Mouse (Mus musculus) embryonic facial prominence, embryonic 10.5 days (tissue): ENCODE measurements at regions not wholly inside any gene's neighbourhood (a gene's known extent, or its start where the extent isn't known, plus 50 kb on each side); places are given as distances from the start of the nearest gene placed in this dataset.

Experiments
- DNase-seq: peaks from one replicate; pipeline ENCODE4 v3.0.0-alpha.2; 2017; ENCODE audit warnings: low spot score
- H3K27ac ChIP-seq: fragments of 300-500 bp; sonication (generic); replicated peaks from 2 replicates; pipeline ENCODE4 v1.5.1; 2016; ENCODE audit warnings: mild to moderate bottlenecking
- H3K27me3 ChIP-seq: fragments of 300-500 bp; sonication (generic); replicated peaks from 2 replicates; pipeline ENCODE4 v1.6.1; 2016; ENCODE audit warnings: low read depth, mild to moderate bottlenecking; ENCODE audit not compliant: poor library complexity, severe bottlenecking
- H3K36me3 ChIP-seq: fragments of 300-500 bp; sonication (generic); replicated peaks from 2 replicates; pipeline ENCODE4 v1.6.1; 2016; ENCODE audit warnings: mild to moderate bottlenecking, moderate library complexity
- H3K4me1 ChIP-seq: fragments of 300-500 bp; sonication (generic); 2 replicates; pipeline ENCODE4 v1.6.1; 2016
- H3K4me3 ChIP-seq: fragments of 300-500 bp; sonication (generic); 2 replicates; pipeline ENCODE4 v1.5.1; 2016; ENCODE audit warnings: mild to moderate bottlenecking, moderate library complexity
- H3K9me3 ChIP-seq: fragments of 300-500 bp; sonication (generic); 2 replicates; pipeline ENCODE4 v1.6.1; 2016; ENCODE audit warnings: mild to moderate bottlenecking
- WGBS: fragments of 180-500 bp; shearing (Covaris S2); methylation state at CpG from one replicate; pipeline ENCODE4 v1.1.7; 2016; 5-methylcytosine and 5-hydroxymethylcytosine counted together

- Histone ChIP-seq H3K27ac (no peak overlapping the region), H3K27me3 (no peaks in the 10 kb centered on the region), H3K4me3 (no peak overlapping the region), H3K36me3 (no peaks in the 10 kb centered on the region), H3K9me3 (no peaks in the 10 kb centered on the region), H3K4me1 (peaks cover 5% of the 10 kb centered on the region)
- 77% methylated on average over 4 of the region's 4 CpGs for WGBS
- DNase-seq, result no peak
Observed at GRCm38 (mm10) chr11:79881812-79882211, 80.4 kb downstream of the Utp6 start.

GRCm38 (mm10) chr11:79878091-79878490 lies 84.1 kb downstream of the Utp6 start:
- WGBS, result 85% methylated on average over 7 of the region's 7 CpGs
- Histone ChIP-seq H3K4me1 (peaks cover 5% of the 10 kb centered on the region), H3K27me3 (no peaks in the 10 kb centered on the region), H3K36me3 (no peaks in the 10 kb centered on the region), H3K9me3 (no peaks in the 10 kb centered on the region), H3K27ac (no peak overlapping the region), H3K4me3 (no peak overlapping the region)
- DNase-seq, result no peak

GRCm38 (mm10) chr11:79877184-79877745 lies 84.9 kb downstream of the Utp6 start:
- DNase-seq, result no peak
- H3K27me3 ChIP-seq, result no peaks in the 10 kb centered on the region
- H3K36me3 ChIP-seq, result no peaks in the 10 kb centered on the region
- no peak overlapping the region; the same call in 1 of the 2 replicates for H3K27ac ChIP-seq
- no peak overlapping the region for H3K4me3 ChIP-seq
- 44% methylated on average over 3 of the region's 3 CpGs for WGBS
- H3K9me3 ChIP-seq, result peaks cover 1% of the 10 kb centered on the region; the same call in 1 of the 2 replicates
- H3K4me1 ChIP-seq, result peaks cover 5% of the 10 kb centered on the region

GRCm38 (mm10) chr11:79871783-79872628 lies 90.2 kb downstream of the Utp6 start:
- DNase-seq, result no peak
- no peak overlapping the region for H3K4me3 ChIP-seq
- peaks cover 11% of the 10 kb centered on the region for H3K4me1 ChIP-seq
- H3K27ac ChIP-seq, result no peak overlapping the region
- no peaks in the 10 kb centered on the region for H3K36me3 ChIP-seq
- 92% methylated on average over 10 of the region's 10 CpGs for WGBS
- peaks cover 3% of the 10 kb centered on the region; the same call in 1 of the 2 replicates for H3K9me3 ChIP-seq
- no peaks in the 10 kb centered on the region for H3K27me3 ChIP-seq

GRCm38 (mm10) chr11:79870189-79870588 lies 92.0 kb downstream of the Utp6 start:
- Histone ChIP-seq H3K4me1 (peaks cover 10% of the 10 kb centered on the region), H3K4me3 (no peak overlapping the region), H3K27me3 (no peaks in the 10 kb centered on the region), H3K27ac (no peak overlapping the region), H3K9me3 (peaks cover 3% of the 10 kb centered on the region; the same call in 1 of the 2 replicates), H3K36me3 (no peaks in the 10 kb centered on the region)
- peak; percentile 21 for DNase-seq
- WGBS, result 46% methylated on average over 5 of the region's 5 CpGs

- 77% methylated on average over 5 of the region's 5 CpGs for WGBS
- H3K4me1 ChIP-seq, result peaks cover 17% of the 10 kb centered on the region
- no peaks in the 10 kb centered on the region for H3K36me3 ChIP-seq
- H3K9me3 ChIP-seq, result peaks cover 3% of the 10 kb centered on the region; the same call in 1 of the 2 replicates
- DNase-seq, result no peak
- H3K4me3 ChIP-seq, result no peak overlapping the region
- H3K27ac ChIP-seq, result no peak overlapping the region
- no peaks in the 10 kb centered on the region for H3K27me3 ChIP-seq
Observed at GRCm38 (mm10) chr11:79869009-79869408, 93.2 kb downstream of the Utp6 start.

- Histone ChIP-seq H3K4me3 (no peak overlapping the region), H3K36me3 (no peaks in the 10 kb centered on the region), H3K4me1 (peaks cover 20% of the 10 kb centered on the region), H3K9me3 (no peaks in the 10 kb centered on the region), H3K27me3 (peaks cover 15% of the 10 kb centered on the region), H3K27ac (no peak overlapping the region)
- no peak for DNase-seq
- 60% methylated on average over 5 of the region's 5 CpGs for WGBS
Observed at GRCm38 (mm10) chr11:79864836-79865235, 97.4 kb downstream of the Utp6 start.

GRCm38 (mm10) chr11:79863487-79864175 lies 98.6 kb downstream of the Utp6 start:
- Histone ChIP-seq H3K36me3 (no peaks in the 10 kb centered on the region), H3K27me3 (peaks cover 26% of the 10 kb centered on the region), H3K4me1 (peaks cover 19% of the 10 kb centered on the region), H3K27ac (no peak overlapping the region), H3K4me3 (no peak overlapping the region), H3K9me3 (no peaks in the 10 kb centered on the region)
- no peak for DNase-seq
- 91% methylated on average over 14 of the region's 14 CpGs for WGBS

GRCm38 (mm10) chr11:79860611-79861067 lies 101.6 kb downstream of the Utp6 start:
- WGBS, result 29% methylated on average over 12 of the region's 12 CpGs
- peak; percentile 31 for DNase-seq
- Histone ChIP-seq H3K27me3 (peaks cover 26% of the 10 kb centered on the region), H3K36me3 (no peaks in the 10 kb centered on the region), H3K4me1 (peaks cover 19% of the 10 kb centered on the region), H3K4me3 (no peak overlapping the region), H3K27ac (no peak overlapping the region), H3K9me3 (no peaks in the 10 kb centered on the region)

GRCm38 (mm10) chr11:79856376-79856775 lies 105.8 kb downstream of the Utp6 start:
- peaks cover 20% of the 10 kb centered on the region for H3K27me3 ChIP-seq
- no peaks in the 10 kb centered on the region for H3K36me3 ChIP-seq
- no peaks in the 10 kb centered on the region for H3K9me3 ChIP-seq
- H3K4me1 ChIP-seq, result peaks cover 9% of the 10 kb centered on the region
- WGBS, result 86% methylated on average over 5 of the region's 5 CpGs
- no peak overlapping the region for H3K4me3 ChIP-seq
- DNase-seq, result no peak
- no peak overlapping the region for H3K27ac ChIP-seq

GRCm38 (mm10) chr11:79849545-79849944 lies 112.6 kb downstream of the Utp6 start:
- no peaks in the 10 kb centered on the region for H3K9me3 ChIP-seq
- WGBS, result 87% methylated on average over 3 of the region's 3 CpGs
- H3K27ac ChIP-seq, result no peak overlapping the region
- H3K27me3 ChIP-seq, result no peaks in the 10 kb centered on the region
- H3K4me1 ChIP-seq, result peaks cover 6% of the 10 kb centered on the region; the same call in 1 of the 2 replicates
- no peaks in the 10 kb centered on the region for H3K36me3 ChIP-seq
- no peak overlapping the region for H3K4me3 ChIP-seq
- DNase-seq, result no peak

- WGBS, result 87% methylated on average over 4 of the region's 4 CpGs
- Histone ChIP-seq H3K4me3 (no peak overlapping the region), H3K27ac (no peak overlapping the region), H3K4me1 (peaks cover 22% of the 10 kb centered on the region), H3K36me3 (no peaks in the 10 kb centered on the region), H3K27me3 (peaks cover 10% of the 10 kb centered on the region; the same call in 1 of the 2 replicates), H3K9me3 (no peaks in the 10 kb centered on the region)
- no peak for DNase-seq
Observed at GRCm38 (mm10) chr11:79844436-79844835, 117.8 kb downstream of the Utp6 start.
